Mouse (Mus musculus) common myeloid progenitor, adult 5-6 weeks (primary cell): Measurements from ENCODE around the gene Tmem37. TPM values are rescaled to one million over a fixed set of nuclear protein-coding genes. Genes with fewer than 3 reads are reported as not detected.

ENCODE experiments used
- ATAC-seq: replicated peaks from 2 replicates; pipeline ENCODE4 v1.8.0; 2016; ENCODE audit warnings: low read depth, mild to moderate bottlenecking, moderate TSS enrichment, inconsistent platforms; ENCODE audit not compliant: poor library complexity, severe bottlenecking
- total RNA-seq: library from RNA; stranded (forward); fragments of 200-1000, 187-1606 nt; gene quantifications from 2 replicates; pipeline ENCODE4 v1.2.3, GENCODE M21; 2017

The Tmem37 gene
- total RNA-seq, 1 experiment from 2014 or later: 0.78 TPM

DNA sequence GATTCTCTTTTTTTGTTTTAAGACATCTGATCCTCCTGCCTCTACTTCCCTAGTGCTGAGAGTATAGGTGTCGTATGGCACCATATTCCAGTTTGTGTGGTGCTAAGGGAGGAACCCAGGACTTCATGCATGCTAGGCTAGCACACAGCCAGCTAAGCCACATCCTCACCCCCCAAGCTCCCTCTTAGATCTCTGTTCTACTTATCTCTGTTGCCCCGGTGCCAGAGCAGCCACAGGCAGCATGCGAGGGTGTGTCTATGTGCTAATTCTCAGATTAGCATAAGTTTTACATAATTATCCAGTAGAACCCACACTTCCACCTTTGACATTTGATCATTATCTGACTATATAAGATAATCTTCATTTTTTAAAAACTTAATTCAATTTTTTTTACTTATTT lies 21.0 kb upstream of the Tmem37 start:
- ATAC-seq: peak; percentile 47

DNA sequence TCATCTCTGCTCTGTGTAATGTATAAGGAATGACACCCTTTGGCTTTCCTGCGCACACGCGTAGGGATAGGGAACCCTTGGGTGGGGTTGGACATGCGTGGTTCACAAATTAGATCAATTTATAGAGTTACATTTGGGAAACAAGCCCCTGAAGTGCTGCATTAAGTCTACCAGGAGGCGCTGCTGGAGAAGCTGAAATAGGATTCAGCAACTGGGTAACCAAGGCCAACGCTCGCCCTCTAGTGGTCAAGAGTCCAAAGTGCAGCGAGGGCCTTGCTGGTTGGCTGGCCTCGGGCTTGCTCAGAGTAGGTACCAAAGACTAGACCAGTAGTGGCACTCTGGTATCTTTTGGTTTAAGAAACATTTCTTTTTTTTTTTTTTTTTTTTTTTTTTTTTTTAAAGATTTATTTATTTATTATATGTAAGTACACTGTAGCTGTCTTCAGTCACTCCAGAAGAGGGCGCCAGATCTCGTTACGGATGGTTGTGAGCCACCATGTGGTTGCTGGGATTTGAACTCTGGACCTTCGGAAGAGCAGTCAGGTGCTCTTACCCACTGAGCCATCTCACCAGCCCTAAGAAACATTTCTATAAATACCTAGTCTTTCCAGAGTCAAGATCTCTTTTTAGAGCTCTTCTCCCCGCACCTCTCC lies 19.7 kb upstream of the Tmem37 start:
- peak; percentile 91 for ATAC-seq

GRCm38 (mm10) chr1:120090880-120091570 lies 17.2 kb upstream of the Tmem37 start:
- no peak for ATAC-seq

GRCm38 (mm10) chr1:120089180-120089579 lies 15.3 kb upstream of the Tmem37 start:
- no peak for ATAC-seq

- no peak for ATAC-seq
Measured at GRCm38 (mm10) chr1:120086644-120087043, 12.8 kb upstream of the Tmem37 start.

DNA sequence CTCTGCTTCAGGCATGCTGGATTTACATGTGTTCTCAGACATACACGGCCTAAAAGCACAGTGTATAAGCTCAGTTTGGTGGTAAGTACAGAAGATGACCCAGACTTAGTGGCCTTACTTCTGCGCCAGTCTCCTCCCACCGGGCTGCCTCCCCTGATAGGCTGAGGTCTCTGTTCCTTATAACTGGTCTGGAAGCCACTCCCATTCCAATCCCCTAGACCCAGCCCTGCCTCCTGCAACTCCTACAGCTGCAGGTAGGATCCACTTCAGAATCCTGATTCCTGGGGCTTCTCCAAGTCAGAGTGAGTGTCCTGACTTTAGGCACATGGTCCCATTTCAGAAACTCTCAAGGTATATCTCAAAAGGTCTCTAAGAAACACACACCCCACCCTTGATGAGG lies 11.8 kb upstream of the Tmem37 start:
- 0 out of 2 replicates have a peak, but pooled peaks have one; percentile 27 for ATAC-seq

- no peak for ATAC-seq
Measured at GRCm38 (mm10) chr1:120083921-120084517, 10.1 kb upstream of the Tmem37 start.

DNA sequence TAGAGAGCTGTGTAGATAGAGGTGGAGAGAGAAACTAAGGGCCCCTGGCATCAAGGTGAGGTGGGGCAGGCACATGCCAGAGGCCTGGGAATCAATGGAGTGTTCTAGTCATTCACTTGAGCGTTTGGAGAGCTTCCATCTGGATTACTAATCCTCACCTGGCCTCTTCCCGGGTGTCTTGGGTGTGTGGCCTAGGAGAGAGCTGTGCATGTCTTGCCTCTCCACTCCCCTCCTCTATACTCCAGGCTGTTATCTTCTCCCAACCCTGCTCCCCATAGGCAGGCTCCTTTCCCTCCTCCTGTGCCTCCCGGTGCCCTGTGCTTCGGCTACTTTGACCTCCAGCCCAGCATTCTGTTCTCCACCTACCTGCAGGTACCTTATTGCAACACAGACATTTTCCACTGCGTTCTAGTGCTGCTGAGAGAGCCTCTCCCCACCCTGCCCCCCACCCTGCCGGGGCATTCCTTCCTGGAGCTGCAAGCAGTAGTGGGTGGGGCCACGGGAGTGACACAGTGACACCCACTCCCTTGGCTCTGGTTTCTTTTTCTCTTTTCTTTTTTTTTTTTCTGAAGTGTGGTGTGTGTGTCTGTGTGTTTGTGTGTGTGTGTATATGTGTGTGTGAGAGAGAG lies 9.2 kb upstream of the Tmem37 start:
- ATAC-seq: no peak

- peak; percentile 53 for ATAC-seq
Measured at GRCm38 (mm10) chr1:120080632-120081031, 6.8 kb upstream of the Tmem37 start.

- no peak for ATAC-seq
Measured at GRCm38 (mm10) chr1:120077746-120078410, 4.0 kb upstream of the Tmem37 start.

- ATAC-seq: peak; percentile 64
Measured at GRCm38 (mm10) chr1:120075507-120075906, 1.6 kb upstream of the Tmem37 start.

DNA sequence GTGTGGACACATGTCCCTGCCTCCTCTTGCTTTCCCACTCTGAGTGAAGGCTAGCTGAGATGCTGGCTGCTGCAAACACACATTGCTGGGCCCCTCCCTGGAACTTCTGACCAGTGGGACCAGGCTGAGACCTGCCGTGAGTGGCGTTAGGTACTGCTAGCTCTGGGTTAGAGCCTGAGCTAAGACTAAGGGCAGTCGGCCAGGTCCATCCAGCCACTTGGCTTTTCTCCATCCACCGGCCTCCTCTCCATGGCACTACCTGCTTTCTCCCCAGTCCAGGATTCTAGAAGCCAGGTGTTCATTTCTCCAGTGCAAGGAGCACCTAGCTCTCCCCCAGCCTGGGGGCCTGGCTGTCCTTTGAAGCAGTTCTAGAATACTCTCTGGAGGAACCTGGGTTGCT lies 1.1 kb upstream of the Tmem37 start:
- ATAC-seq: no peak

DNA sequence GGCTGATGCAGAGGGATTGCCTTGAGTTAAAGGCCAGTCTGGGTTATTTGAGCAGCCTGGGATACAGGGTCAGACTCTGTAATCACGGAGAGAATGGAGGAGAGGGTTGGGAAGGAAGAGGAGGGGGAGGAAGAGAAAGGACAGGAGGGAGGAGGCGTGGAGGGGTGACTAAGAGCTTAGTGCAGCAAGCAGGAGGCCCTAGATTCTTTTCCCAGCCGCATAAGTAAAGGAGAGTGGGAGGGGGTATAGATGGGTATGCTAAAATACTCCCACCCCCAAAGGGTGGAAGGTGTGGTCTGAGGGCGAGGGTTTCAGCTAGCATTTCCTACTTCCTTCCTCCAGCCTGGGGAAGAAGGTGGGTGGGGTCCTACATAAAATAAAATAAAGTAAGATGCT lies 431 bp upstream of the Tmem37 start:
- ATAC-seq: no peak

GRCm38 (mm10) chr1:120072900-120073299 lies 974 bp downstream of the Tmem37 start:
- no peak for ATAC-seq

GRCm38 (mm10) chr1:120071133-120071532 lies 2.7 kb downstream of the Tmem37 start:
- no peak for ATAC-seq

- ATAC-seq: no peak
Measured at GRCm38 (mm10) chr1:120070168-120070567, 3.7 kb downstream of the Tmem37 start.

- no peak for ATAC-seq
Measured at GRCm38 (mm10) chr1:120069120-120069519, 4.8 kb downstream of the Tmem37 start.

DNA sequence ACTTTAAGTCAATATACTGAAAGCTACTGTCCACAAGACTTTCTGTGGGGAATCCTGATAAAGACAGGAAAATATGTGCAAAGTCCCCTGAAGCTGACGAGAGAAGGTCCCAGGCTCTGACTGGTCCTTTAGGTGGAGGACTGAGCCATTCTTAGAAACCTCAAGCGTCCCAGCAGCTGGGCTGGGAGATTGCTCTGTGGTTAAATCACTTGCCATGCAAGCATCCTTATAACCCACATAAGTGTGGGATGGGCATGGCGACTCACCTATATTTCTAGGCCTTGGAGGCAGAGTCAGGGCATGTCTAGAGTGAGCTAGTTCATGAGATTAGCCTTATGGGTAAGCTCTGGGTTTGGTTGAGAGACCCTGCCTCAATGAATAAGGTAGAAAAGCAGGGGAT lies 7.2 kb downstream of the Tmem37 start:
- ATAC-seq: no peak

GRCm38 (mm10) chr1:120066159-120066558 lies 7.7 kb downstream of the Tmem37 start:
- ATAC-seq: no peak

GRCm38 (mm10) chr1:120064036-120064682 lies 9.7 kb downstream of the Tmem37 start:
- ATAC-seq: no peak
